Mouse (Mus musculus) heart, embryonic 12.5 days (tissue): ENCODE data around the gene Tut7. TPM values are rescaled to one million over a fixed set of nuclear protein-coding genes. Genes with fewer than 3 reads are reported as not detected.

ENCODE experiments used
- ATAC-seq: fragments of 200-750 bp; cut with Nextera tagmentation; 2 replicates; pipeline ENCODE4 v1.8.0; 2017; ENCODE audit warnings: moderate TSS enrichment, moderate library complexity; ENCODE audit not compliant: insufficient number of reproducible peaks, low FRiP score
- H3K27ac ChIP-seq: fragments of 300-500 bp; sonication (generic); 2 replicates; pipeline ENCODE4 v1.5.1; 2016; ENCODE audit warnings: mild to moderate bottlenecking, moderate library complexity; ENCODE audit not compliant: poor library complexity, severe bottlenecking
- H3K27me3 ChIP-seq: fragments of 300-500 bp; sonication (generic); replicated peaks from 2 replicates; pipeline ENCODE4 v1.6.1; 2016; ENCODE audit warnings: mild to moderate bottlenecking, moderate library complexity
- H3K36me3 ChIP-seq: fragments of 300-500 bp; sonication (generic); 2 replicates; pipeline ENCODE4 v1.6.1; 2016; ENCODE audit warnings: mild to moderate bottlenecking, moderate library complexity
- H3K4me1 ChIP-seq: fragments of 300-500 bp; sonication (generic); replicated peaks from 2 replicates; pipeline ENCODE4 v1.6.1; 2016; ENCODE audit warnings: mild to moderate bottlenecking
- H3K4me2 ChIP-seq: fragments of 300-500 bp; sonication (generic); 2 replicates; pipeline ENCODE4 v1.6.1; 2016; ENCODE audit warnings: mild to moderate bottlenecking, moderate library complexity
- H3K4me3 ChIP-seq: fragments of 300-500 bp; sonication (generic); 2 replicates; pipeline ENCODE4 v1.5.1; 2016; ENCODE audit warnings: mild to moderate bottlenecking
- H3K9ac ChIP-seq: fragments of 300-500 bp; sonication (generic); 2 replicates; pipeline ENCODE4 v1.6.1; 2016; ENCODE audit warnings: mild to moderate bottlenecking, moderate library complexity
- H3K9me3 ChIP-seq: fragments of 300-500 bp; sonication (generic); replicated peaks from 2 replicates; pipeline ENCODE4 v1.6.1; 2016; ENCODE audit warnings: mild to moderate bottlenecking, moderate library complexity
- WGBS: fragments of 180-500 bp; shearing (Covaris S2); methylation state at CpG from one replicate; pipeline ENCODE4 v1.1.7; 2016; 5-methylcytosine and 5-hydroxymethylcytosine counted together
- polyA plus RNA-seq: library from polyadenylated mRNA; unstranded; fragments of >200 nt; fragmentation: Nextera tagmentation; extraction: Ambion mirVana; gene quantifications from 2 replicates; pipeline ENCODE4 v1.2.1, GENCODE M21; 2016

The Tut7 gene
- polyA plus RNA-seq, 1 experiment from 2014 or later = 46.4 TPM

- peak overlapping the region; percentile 54 for H3K9ac ChIP-seq
- peak overlapping the region; percentile 42 for H3K27ac ChIP-seq
- H3K9me3 ChIP-seq = no peaks in the 10 kb centered on the region
- no peak for ATAC-seq
- 60% methylated on average over 11 of the region's 11 CpGs for WGBS
- peaks cover 53% of the 10 kb centered on the region for H3K4me1 ChIP-seq
- no peaks in the 10 kb centered on the region for H3K27me3 ChIP-seq
- H3K36me3 ChIP-seq = peaks cover 10% of the 10 kb centered on the region
- peak overlapping the region; percentile 81 for H3K4me2 ChIP-seq
- H3K4me3 ChIP-seq = peak overlapping the region; percentile 91
Measured at GRCm38 (mm10) chr13:59766786-59767515, 56.0 kb downstream of the Tut7 start.

GRCm38 (mm10) chr13:59762791-59763190, 60.2 kb downstream of the Tut7 start:
- Histone ChIP-seq H3K36me3 (peaks cover 52% of the 10 kb centered on the region), H3K4me1 (peaks cover 49% of the 10 kb centered on the region)

GRCm38 (mm10) chr13:59756906-59757305, 66.0 kb downstream of the Tut7 start:
- Histone ChIP-seq H3K4me2 (no peak overlapping the region), H3K27ac (no peak overlapping the region), H3K36me3 (peaks cover 76% of the 10 kb centered on the region), H3K9me3 (no peaks in the 10 kb centered on the region; the same call in 1 of the 2 replicates), H3K4me3 (no peak overlapping the region), H3K27me3 (no peaks in the 10 kb centered on the region), H3K4me1 (peaks cover 22% of the 10 kb centered on the region), H3K9ac (no peak overlapping the region)
- WGBS = 78% methylated on average over 7 of the region's 7 CpGs
- no peak for ATAC-seq

More at GRCm38 (mm10) chr13:59762791-59763190, 60.2 kb downstream of the Tut7 start:
- Histone ChIP-seq H3K27me3 (no peaks in the 10 kb centered on the region), H3K4me2 (no peak overlapping the region), H3K9ac (no peak overlapping the region), H3K9me3 (no peaks in the 10 kb centered on the region), H3K27ac (no peak overlapping the region), H3K4me3 (no peak overlapping the region)
- no peak for ATAC-seq
- WGBS = 82% methylated on average over 7 of the region's 7 CpGs

GRCm38 (mm10) chr13:59750310-59750709, 72.6 kb downstream of the Tut7 start:
- H3K4me3 ChIP-seq = no peak overlapping the region
- 60% methylated on average over 12 of the region's 12 CpGs for WGBS
- no peak overlapping the region for H3K27ac ChIP-seq
- no peak overlapping the region for H3K9ac ChIP-seq
- ATAC-seq = no peak
- 0 out of 2 replicates have a peak, but pooled peaks cover 2% of the 10 kb centered on the region for H3K4me1 ChIP-seq
- no peak overlapping the region for H3K4me2 ChIP-seq
- H3K9me3 ChIP-seq = no peaks in the 10 kb centered on the region; the same call in 1 of the 2 replicates
- peaks cover 18% of the 10 kb centered on the region for H3K36me3 ChIP-seq
- no peaks in the 10 kb centered on the region for H3K27me3 ChIP-seq

GRCm38 (mm10) chr13:59746711-59747110, 76.2 kb downstream of the Tut7 start, which contains the start of gene 1700014D04Rik:
1700014D04Rik (minus strand) TSS chr13:59746752.
- no peak for ATAC-seq
- no peak within 1 kb of the TSS for H3K4me2 ChIP-seq
- H3K27ac ChIP-seq = no peak within 1 kb of the TSS
- H3K36me3 ChIP-seq = no peaks in the 10 kb centered on the region
- 0 out of 2 replicates have a peak, but pooled peaks cover 3% of the 10 kb centered on the region for H3K4me1 ChIP-seq
- H3K27me3 ChIP-seq = no peaks in the 10 kb centered on the region
- H3K9me3 ChIP-seq = no peaks in the 10 kb centered on the region
- no peak within 1 kb of the TSS for H3K4me3 ChIP-seq
- WGBS = 76% methylated on average over 9 of the region's 9 CpGs
- no peak within 1 kb of the TSS for H3K9ac ChIP-seq

- ATAC-seq = 0 out of 2 replicates have a peak, but pooled peaks have one; percentile 34
- no peak overlapping the region for H3K27ac ChIP-seq
- 0 out of 2 replicates have a peak, but pooled peaks cover 3% of the 10 kb centered on the region for H3K4me1 ChIP-seq
- no peak overlapping the region for H3K4me3 ChIP-seq
- no peak overlapping the region for H3K4me2 ChIP-seq
- no peaks in the 10 kb centered on the region for H3K9me3 ChIP-seq
- no peaks in the 10 kb centered on the region for H3K36me3 ChIP-seq
- 70% methylated on average over 6 of the region's 6 CpGs for WGBS
- no peaks in the 10 kb centered on the region for H3K27me3 ChIP-seq
- no peak overlapping the region for H3K9ac ChIP-seq
Measured at GRCm38 (mm10) chr13:59746164-59746563, 76.8 kb downstream of the Tut7 start.

- Histone ChIP-seq H3K4me1 (0 out of 2 replicates have a peak, but pooled peaks cover 3% of the 10 kb centered on the region), H3K9me3 (no peaks in the 10 kb centered on the region), H3K4me2 (no peak overlapping the region), H3K9ac (no peak overlapping the region), H3K27ac (no peak overlapping the region), H3K36me3 (no peaks in the 10 kb centered on the region), H3K4me3 (no peak overlapping the region), H3K27me3 (no peaks in the 10 kb centered on the region)
- WGBS = 72% methylated on average over 6 of the region's 6 CpGs
- no peak for ATAC-seq
Measured at GRCm38 (mm10) chr13:59745462-59745861, 77.5 kb downstream of the Tut7 start.

- 67% methylated on average over 10 of the region's 10 CpGs for WGBS
- ATAC-seq = no peak
Measured at GRCm38 (mm10) chr13:59741697-59742096, 81.2 kb downstream of the Tut7 start.

GRCm38 (mm10) chr13:59741096-59741495, 81.9 kb downstream of the Tut7 start:
- ATAC-seq = no peak
- Histone ChIP-seq H3K4me1 (0 out of 2 replicates have a peak, but pooled peaks cover 3% of the 10 kb centered on the region), H3K4me3 (no peak overlapping the region), H3K36me3 (no peaks in the 10 kb centered on the region), H3K27me3 (no peaks in the 10 kb centered on the region), H3K4me2 (no peak overlapping the region), H3K9me3 (no peaks in the 10 kb centered on the region), H3K27ac (no peak overlapping the region), H3K9ac (no peak overlapping the region)
- 75% methylated on average over 11 of the region's 11 CpGs for WGBS

More at GRCm38 (mm10) chr13:59741697-59742096, 81.2 kb downstream of the Tut7 start:
- no peak overlapping the region for H3K27ac ChIP-seq
- H3K36me3 ChIP-seq = no peaks in the 10 kb centered on the region
- H3K9me3 ChIP-seq = no peaks in the 10 kb centered on the region
- no peaks in the 10 kb centered on the region for H3K27me3 ChIP-seq
- H3K4me2 ChIP-seq = no peak overlapping the region
- H3K9ac ChIP-seq = no peak overlapping the region
- no peak overlapping the region for H3K4me3 ChIP-seq
- 0 out of 2 replicates have a peak, but pooled peaks cover 3% of the 10 kb centered on the region for H3K4me1 ChIP-seq

GRCm38 (mm10) chr13:59739397-59739796, 83.5 kb downstream of the Tut7 start:
- H3K9me3 ChIP-seq = no peaks in the 10 kb centered on the region
- no peak for ATAC-seq
- no peaks in the 10 kb centered on the region for H3K36me3 ChIP-seq
- H3K27me3 ChIP-seq = no peaks in the 10 kb centered on the region
- H3K9ac ChIP-seq = no peak overlapping the region
- WGBS = 83% methylated on average over 4 of the region's 4 CpGs
- H3K4me1 ChIP-seq = no peaks in the 10 kb centered on the region
- no peak overlapping the region for H3K4me3 ChIP-seq
- no peak overlapping the region for H3K27ac ChIP-seq
- no peak overlapping the region for H3K4me2 ChIP-seq

- no peak overlapping the region for H3K27ac ChIP-seq
- peak; percentile 66; the same call in 1 of the 2 replicates for ATAC-seq
Measured at GRCm38 (mm10) chr13:59738455-59738854, 84.5 kb downstream of the Tut7 start.

More at GRCm38 (mm10) chr13:59738455-59738854, 84.5 kb downstream of the Tut7 start:
- Histone ChIP-seq H3K4me1 (no peaks in the 10 kb centered on the region), H3K27me3 (no peaks in the 10 kb centered on the region), H3K36me3 (no peaks in the 10 kb centered on the region), H3K9me3 (no peaks in the 10 kb centered on the region), H3K4me3 (no peak overlapping the region), H3K4me2 (no peak overlapping the region), H3K9ac (no peak overlapping the region)
- 77% methylated on average over 2 of the region's 2 CpGs for WGBS
